Mouse (Mus musculus): ENCODE data around the gene Tuba8. TPM values are rescaled to one million over a fixed set of nuclear protein-coding genes. Genes with fewer than 3 reads are reported as not detected.

Gene Tuba8
- polyA plus RNA-seq (2012; rRNA removed; ENCODE audit: low replicate concordance) = 1.2 and 1.6 TPM in 2 replicates

GRCm38 (mm10) chr6:121210149-121210925 is at the start of gene Tuba8:
Tuba8 (plus strand) TSS chr6:121210696.

GRCm38 (mm10) chr6:121183414-121184173 is 26.9 kb upstream of the Tuba8 start, which contains the start of gene Pex26:
Pex26 (plus strand) TSS chr6:121183667.

GRCm38 (mm10) chr6:121245127-121246036 is 34.9 kb downstream of the Tuba8 start, which contains the start of gene Usp18:
Usp18 (plus strand) TSS chr6:121245906.

Other genes with a start within 250 kb of the Tuba8 start
- gene Mical3, start 79.7 kb upstream of the Tuba8 start, polyA plus RNA-seq (2012; rRNA removed; ENCODE audit: low replicate concordance) = 50.4 and 103 TPM in 2 replicates
- gene Pex26, start 27.0 kb upstream of the Tuba8 start, polyA plus RNA-seq (2012; rRNA removed; ENCODE audit: low replicate concordance) = 11.6 and 27.9 TPM in 2 replicates
- gene Usp18, start 35.2 kb downstream of the Tuba8 start, polyA plus RNA-seq (2012; rRNA removed; ENCODE audit: low replicate concordance) = 8.8 and 17.7 TPM in 2 replicates
- gene Slc6a13, start 89.5 kb downstream of the Tuba8 start, polyA plus RNA-seq (2012; rRNA removed; ENCODE audit: low replicate concordance) = 14.4 and 66.3 TPM in 2 replicates
- gene Slc6a12, start 132.4 kb downstream of the Tuba8 start, polyA plus RNA-seq (2012; rRNA removed; ENCODE audit: low replicate concordance) = 2.9 and 3.9 TPM in 2 replicates

Data from subcutaneous adipose tissue, adult 2 months (tissue).